ENCODE assay signal across 7 mouse cellular contexts in genomic region chr4:53512131-53512916, GRCm38 (mm10).
DNase-seq lines count a peak whose midpoint lies in the region; ATAC-seq and TF ChIP-seq lines count a peak whose summit lies in the region.

No protein-coding gene starts in this region.

- DNase-seq in thymus, postnatal 25 days: peak; percentile 8
- no peak for DNase-seq in thymus, adult 18-20 months
- peak; percentile 64 to 73 for DNase-seq in layer of hippocampus, postnatal 10 days (ENCODE audit: low spot score in 2 of 2)
- DNase-seq in midbrain, embryonic 11.5 days (ENCODE audit: low spot score, missing footprints): no peak

- H3K4me3 ChIP-seq in cortical plate, adult 2 months (ENCODE audit: insufficient read depth, low read length): no peak overlapping the region
- H3K4me3 ChIP-seq in hindbrain, embryonic 12.5 days: no peak overlapping the region
- no peak overlapping the region for H3K4me3 ChIP-seq in midbrain, embryonic 11.5 days (ENCODE audit: low read depth, low read length)

- no peak for TF ChIP-seq CTCF in cortical plate, adult 2 months (IDR thresholded peaks at IDR 0.05; ENCODE audit: extremely low read depth, insufficient read depth, low read length)

- H3K4me2 ChIP-seq in hindbrain, embryonic 12.5 days (replicated peaks): no peak overlapping the region
- H3K4me2 ChIP-seq in midbrain, embryonic 11.5 days: no peak overlapping the region

- H3K9me3 ChIP-seq in hindbrain, embryonic 12.5 days (replicated peaks): no peaks in the 10 kb centered on the region
- H3K9me3 ChIP-seq in midbrain, embryonic 11.5 days (ENCODE audit: control insufficient read depth, low read length): no peaks in the 10 kb centered on the region

- peak; percentile 73 for ATAC-seq in hindbrain, embryonic 12.5 days (ENCODE audit: low FRiP score)
- peak; percentile 50; the same call in 1 of the 2 replicates for ATAC-seq in midbrain, embryonic 11.5 days (ENCODE audit: low FRiP score)
- ATAC-seq in erythroblast, adult 5-6 weeks (replicated peaks; ENCODE audit: low FRiP score, poor library complexity, severe bottlenecking): no peak

- WGBS in hindbrain, embryonic 12.5 days: 50% methylated on average over 15 of the region's 15 CpGs
- WGBS in midbrain, embryonic 11.5 days: 46% methylated on average over 15 of the region's 15 CpGs

- H3K4me1 ChIP-seq in cortical plate, adult 2 months (ENCODE audit: control insufficient read depth, insufficient read depth, low read length): peaks cover 22% of the 10 kb centered on the region
- peaks cover 19% of the 10 kb centered on the region for H3K4me1 ChIP-seq in hindbrain, embryonic 12.5 days
- 0 out of 2 replicates have a peak, but pooled peaks cover 8% of the 10 kb centered on the region for H3K4me1 ChIP-seq in midbrain, embryonic 11.5 days (ENCODE audit: control insufficient read depth, insufficient read depth, low read length)

- no peak for TF ChIP-seq POLR2A in cortical plate, adult 2 months (IDR thresholded peaks at IDR 0.05; ENCODE audit: extremely low read depth, insufficient read depth, low read length)

- H3K9ac ChIP-seq in hindbrain, embryonic 12.5 days: no peak overlapping the region
- H3K9ac ChIP-seq in midbrain, embryonic 11.5 days (ENCODE audit: low read length): no peak overlapping the region

- H3K27me3 ChIP-seq in hindbrain, embryonic 12.5 days: no peaks in the 10 kb centered on the region
- H3K27me3 ChIP-seq in midbrain, embryonic 11.5 days (ENCODE audit: control insufficient read depth, insufficient read depth, low read length): no peaks in the 10 kb centered on the region

- H3K36me3 ChIP-seq in hindbrain, embryonic 12.5 days: no peaks in the 10 kb centered on the region
- no peaks in the 10 kb centered on the region for H3K36me3 ChIP-seq in midbrain, embryonic 11.5 days (ENCODE audit: control insufficient read depth, insufficient read depth, low read length)

- peak overlapping the region; percentile 82 for H3K27ac ChIP-seq in cortical plate, adult 2 months (ENCODE audit: insufficient read depth, low read length)
- H3K27ac ChIP-seq in hindbrain, embryonic 12.5 days: peak overlapping the region; percentile 44
- H3K27ac ChIP-seq in midbrain, embryonic 11.5 days (ENCODE audit: low read depth, low read length): no peak overlapping the region

Comparison
In these comparisons a context has a peak if more than half of its experiments do, and no peak if none do; other contexts are left out.
1. DNase-seq: peak in thymus, postnatal 25 days (single experiment) and layer of hippocampus, postnatal 10 days (2 of 2); none in thymus, adult 18-20 months (0 of 2) and midbrain, embryonic 11.5 days (single experiment).